Comparison of ENCODE assay signal across 11 mouse cellular contexts in the genomic region with DNA sequence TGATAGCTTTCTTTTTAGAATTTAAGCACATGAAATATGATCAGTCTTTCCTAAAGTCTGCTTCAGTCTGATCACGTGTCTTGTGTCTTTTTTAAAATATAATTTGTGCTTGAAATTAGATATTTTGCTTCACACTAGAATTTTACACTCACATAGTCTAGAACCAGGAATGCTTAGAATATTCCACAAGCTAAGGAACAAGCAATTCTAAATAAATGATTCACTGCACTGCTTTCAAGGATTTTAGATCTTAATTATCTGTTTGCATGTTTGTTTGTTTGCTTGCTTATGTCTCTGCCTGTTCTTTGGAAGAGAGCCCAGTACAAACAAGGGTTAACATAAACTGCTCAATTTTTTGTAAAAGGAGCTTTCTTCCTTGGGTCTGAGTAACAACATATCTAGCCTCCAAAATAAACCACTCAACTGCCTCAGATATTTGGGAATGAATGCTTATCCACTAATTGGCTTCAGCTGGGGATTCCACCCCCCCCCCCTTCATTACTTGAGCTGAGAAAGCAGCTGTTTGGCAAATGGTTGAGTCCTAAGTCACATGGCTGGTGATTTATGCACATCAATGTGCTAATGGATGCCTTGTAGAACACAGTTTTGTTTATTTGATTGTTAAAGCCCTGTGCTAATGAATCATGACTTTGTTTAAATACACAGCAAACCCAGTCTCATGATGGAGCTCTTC.
DNase-seq lines count a peak whose midpoint lies in the region; ATAC-seq lines count a peak whose summit lies in the region.
"Had no signal": no experiment of that assay in that cellular context is flagged by ENCODE, and none has a peak within 500 bp of the region (broad histone marks: within the 10 kb centered on the region; RNA-seq: fewer than 3 reads in every experiment).

No protein-coding gene starts in this region.

- H3K4me1 ChIP-seq in forebrain, embryonic 16.5 days (replicated peaks; ENCODE audit: control insufficient read depth, insufficient read depth, low read length) = peaks cover 5% of the 10 kb centered on the region
- H3K4me1 ChIP-seq in neural tube, embryonic 15.5 days = 0 out of 2 replicates have a peak, but pooled peaks cover 2% of the 10 kb centered on the region

- no peak overlapping the region for H3K27ac ChIP-seq in forebrain, embryonic 16.5 days (ENCODE audit: low read length)
- H3K27ac ChIP-seq in neural tube, embryonic 15.5 days (replicated peaks) = no peak overlapping the region

- peak; percentile 94 for ATAC-seq in forebrain, embryonic 16.5 days
- ATAC-seq in neural tube, embryonic 15.5 days (ENCODE audit: low FRiP score) = peak; percentile 50; the same call in 1 of the 2 replicates
- ATAC-seq: Patski had no signal

- no peak overlapping the region for H3K4me2 ChIP-seq in forebrain, embryonic 16.5 days (ENCODE audit: low read length)
- no peak overlapping the region for H3K4me2 ChIP-seq in neural tube, embryonic 15.5 days
- H3K4me2 ChIP-seq: embryonic facial prominence, embryonic 12.5 days had no signal

- no peaks in the 10 kb centered on the region for H3K27me3 ChIP-seq in forebrain, embryonic 16.5 days (replicated peaks; ENCODE audit: control insufficient read depth, insufficient read depth, low read length)
- H3K27me3 ChIP-seq in neural tube, embryonic 15.5 days (replicated peaks) = no peaks in the 10 kb centered on the region
- H3K27me3 ChIP-seq: embryonic facial prominence, embryonic 12.5 days; Patski had no signal

- DNase-seq in kidney, postnatal 4 days = peak; percentile 40 to 55
- DNase-seq in kidney, adult 18-20 months = no peak
- peak; percentile 53 for DNase-seq in embryo, embryonic 11 days
- no peak for DNase-seq in spleen, adult 18-20 months
- no peak for DNase-seq in B cell, adult 2 months
- DNase-seq in ovary, postnatal 36 days (ENCODE audit: low spot score) = no peak
- DNase-seq: lung, postnatal 14 days had no signal

- H3K36me3 ChIP-seq in forebrain, embryonic 16.5 days (ENCODE audit: control insufficient read depth, insufficient read depth) = no peaks in the 10 kb centered on the region
- H3K36me3 ChIP-seq in neural tube, embryonic 15.5 days = no peaks in the 10 kb centered on the region
- H3K36me3 ChIP-seq: embryonic facial prominence, embryonic 12.5 days had no signal

- no peak overlapping the region for H3K9ac ChIP-seq in forebrain, embryonic 16.5 days (replicated peaks; ENCODE audit: low read depth, low read length)
- no peak overlapping the region for H3K9ac ChIP-seq in neural tube, embryonic 15.5 days (replicated peaks)
- H3K9ac ChIP-seq: embryonic facial prominence, embryonic 12.5 days had no signal

- H3K4me3 ChIP-seq in forebrain, embryonic 16.5 days (replicated peaks; ENCODE audit: low read length) = no peak overlapping the region
- no peak overlapping the region for H3K4me3 ChIP-seq in neural tube, embryonic 15.5 days (replicated peaks)
- H3K4me3 ChIP-seq: embryonic facial prominence, embryonic 12.5 days had no signal

- H3K9me3 ChIP-seq in forebrain, embryonic 16.5 days (ENCODE audit: control insufficient read depth, low read length) = no peaks in the 10 kb centered on the region
- no peaks in the 10 kb centered on the region for H3K9me3 ChIP-seq in neural tube, embryonic 15.5 days (replicated peaks)
- H3K9me3 ChIP-seq: embryonic facial prominence, embryonic 12.5 days had no signal

- 43% methylated on average over 1 of the region's 1 CpGs for WGBS in forebrain, embryonic 16.5 days
- 87% methylated on average over 1 of the region's 1 CpGs for WGBS in neural tube, embryonic 15.5 days

Comparison
In these comparisons a context has a peak if more than half of its experiments do, and no peak if none do; other contexts are left out.
1. DNase-seq: peak in kidney, postnatal 4 days (2 of 2) and embryo, embryonic 11 days (single experiment); none in kidney, adult 18-20 months (single experiment), spleen, adult 18-20 months (0 of 2), B cell, adult 2 months (0 of 2) and ovary, postnatal 36 days (single experiment).